Mouse (Mus musculus) stomach, embryonic 15.5 days (tissue): ENCODE measurements around the gene Osbpl11. TPM values are rescaled to one million over a fixed set of nuclear protein-coding genes. Genes with fewer than 3 reads are reported as not detected.
"Not testable (repeated sequence)": the region's sequence is repeated elsewhere in the genome, so short reads cannot be mapped to it uniquely, and the experiment has no call there.

Experiments used
- ATAC-seq: fragments of 200-750 bp; cut with Nextera tagmentation; 2 replicates; pipeline ENCODE4 v1.8.0; 2017; ENCODE audit warnings: low read depth, moderate number of reproducible peaks, moderate TSS enrichment; ENCODE audit not compliant: insufficient read depth, low FRiP score
- H3K27ac ChIP-seq: fragments of 300-500 bp; sonication (generic); 2 replicates; pipeline ENCODE4 v1.5.1; 2015; ENCODE audit warnings: mild to moderate bottlenecking, inconsistent platforms
- H3K27me3 ChIP-seq: fragments of 300-500 bp; sonication (generic); replicated peaks from 2 replicates; pipeline ENCODE4 v1.6.1; 2015; ENCODE audit warnings: inconsistent platforms
- H3K36me3 ChIP-seq: fragments of 300-500 bp; sonication (generic); 2 replicates; pipeline ENCODE4 v1.6.1; 2015; ENCODE audit warnings: inconsistent platforms
- H3K4me1 ChIP-seq: fragments of 300-500 bp; sonication (generic); 2 replicates; pipeline ENCODE4 v1.6.1; 2015; ENCODE audit warnings: inconsistent platforms
- H3K4me2 ChIP-seq: fragments of 300-500 bp; sonication (generic); 2 replicates; pipeline ENCODE4 v1.6.1; 2015; ENCODE audit warnings: mild to moderate bottlenecking, inconsistent platforms
- H3K4me3 ChIP-seq: fragments of 300-500 bp; sonication (generic); replicated peaks from 2 replicates; pipeline ENCODE4 v1.5.1; 2015; ENCODE audit warnings: inconsistent platforms
- H3K9ac ChIP-seq: fragments of 300-500 bp; sonication (generic); 2 replicates; pipeline ENCODE4 v1.6.1; 2015; ENCODE audit warnings: inconsistent platforms
- H3K9me3 ChIP-seq: fragments of 300-500 bp; sonication (generic); 2 replicates; pipeline ENCODE4 v1.6.1; 2016; ENCODE audit warnings: inconsistent platforms
- WGBS: fragments of 180-500 bp; shearing (Covaris S2); methylation state at CpG from one replicate; pipeline ENCODE4 v1.1.7; 2015; 5-methylcytosine and 5-hydroxymethylcytosine counted together
- polyA plus RNA-seq: library from polyadenylated mRNA; unstranded; fragments of >200 nt; fragmentation: Nextera tagmentation; extraction: Ambion mirVana; gene quantifications from 2 replicates; pipeline ENCODE4 v1.2.1, GENCODE M21; 2015

Osbpl11 gene
- polyA plus RNA-seq, 1 experiment from 2014 or later, result 14.9 TPM

GRCm38 (mm10) chr16:33163330-33164090 lies 21.4 kb upstream of the Osbpl11 start:
- H3K4me1 ChIP-seq, result no peaks in the 10 kb centered on the region
- 68% methylated on average over 13 of the region's 13 CpGs for WGBS
- no peaks in the 10 kb centered on the region for H3K36me3 ChIP-seq
- H3K9ac ChIP-seq, result no peak overlapping the region
- H3K4me2 ChIP-seq, result no peak overlapping the region
- H3K27me3 ChIP-seq, result no peaks in the 10 kb centered on the region
- no peak overlapping the region for H3K4me3 ChIP-seq
- no peaks in the 10 kb centered on the region for H3K9me3 ChIP-seq
- peak; percentile 27; the same call in 1 of the 2 replicates for ATAC-seq
- no peak overlapping the region for H3K27ac ChIP-seq

DNA sequence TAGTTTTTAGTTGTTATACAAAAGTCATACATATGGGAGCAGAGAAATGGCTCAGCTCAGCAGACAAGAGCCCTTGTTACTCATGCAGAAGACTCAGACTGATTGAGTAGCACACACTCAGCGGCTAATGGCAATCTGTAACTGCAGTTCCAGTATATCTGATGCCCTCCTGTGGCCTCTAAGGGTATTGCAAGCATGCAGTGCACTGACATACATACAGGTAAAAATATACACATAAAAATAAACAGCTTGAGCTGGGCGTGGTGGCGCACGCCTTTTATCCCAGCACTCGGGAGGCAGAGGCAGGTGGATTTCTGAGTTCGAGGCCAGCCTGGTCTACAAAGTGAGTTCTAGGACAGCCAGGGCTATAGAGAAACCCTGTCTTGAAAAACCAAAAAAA lies 18.6 kb upstream of the Osbpl11 start:
- not testable (repeated sequence) for H3K4me2 ChIP-seq, H3K4me3 ChIP-seq, ATAC-seq, H3K36me3 ChIP-seq, H3K27me3 ChIP-seq, H3K9ac ChIP-seq, H3K4me1 ChIP-seq, H3K9me3 ChIP-seq, H3K27ac ChIP-seq
- 59% methylated on average over 6 of the region's 6 CpGs for WGBS

- Histone ChIP-seq H3K27ac (no peak overlapping the region), H3K4me3 (no peak overlapping the region), H3K9ac (no peak overlapping the region), H3K36me3 (no peaks in the 10 kb centered on the region), H3K4me2 (no peak overlapping the region), H3K27me3 (no peaks in the 10 kb centered on the region), H3K4me1 (no peaks in the 10 kb centered on the region), H3K9me3 (no peaks in the 10 kb centered on the region)
- ATAC-seq, result no peak
- WGBS, result 36% methylated on average over 5 of the region's 5 CpGs
Observed at GRCm38 (mm10) chr16:33167537-33167936, 17.3 kb upstream of the Osbpl11 start.

- Histone ChIP-seq H3K36me3 (no peaks in the 10 kb centered on the region), H3K9me3 (no peaks in the 10 kb centered on the region), H3K9ac (no peak overlapping the region), H3K27me3 (no peaks in the 10 kb centered on the region), H3K4me2 (no peak overlapping the region), H3K4me1 (no peaks in the 10 kb centered on the region), H3K27ac (no peak overlapping the region), H3K4me3 (no peak overlapping the region)
- no peak for ATAC-seq
- 70% methylated on average over 8 of the region's 8 CpGs for WGBS
Observed at GRCm38 (mm10) chr16:33169471-33170034, 15.3 kb upstream of the Osbpl11 start.

DNA sequence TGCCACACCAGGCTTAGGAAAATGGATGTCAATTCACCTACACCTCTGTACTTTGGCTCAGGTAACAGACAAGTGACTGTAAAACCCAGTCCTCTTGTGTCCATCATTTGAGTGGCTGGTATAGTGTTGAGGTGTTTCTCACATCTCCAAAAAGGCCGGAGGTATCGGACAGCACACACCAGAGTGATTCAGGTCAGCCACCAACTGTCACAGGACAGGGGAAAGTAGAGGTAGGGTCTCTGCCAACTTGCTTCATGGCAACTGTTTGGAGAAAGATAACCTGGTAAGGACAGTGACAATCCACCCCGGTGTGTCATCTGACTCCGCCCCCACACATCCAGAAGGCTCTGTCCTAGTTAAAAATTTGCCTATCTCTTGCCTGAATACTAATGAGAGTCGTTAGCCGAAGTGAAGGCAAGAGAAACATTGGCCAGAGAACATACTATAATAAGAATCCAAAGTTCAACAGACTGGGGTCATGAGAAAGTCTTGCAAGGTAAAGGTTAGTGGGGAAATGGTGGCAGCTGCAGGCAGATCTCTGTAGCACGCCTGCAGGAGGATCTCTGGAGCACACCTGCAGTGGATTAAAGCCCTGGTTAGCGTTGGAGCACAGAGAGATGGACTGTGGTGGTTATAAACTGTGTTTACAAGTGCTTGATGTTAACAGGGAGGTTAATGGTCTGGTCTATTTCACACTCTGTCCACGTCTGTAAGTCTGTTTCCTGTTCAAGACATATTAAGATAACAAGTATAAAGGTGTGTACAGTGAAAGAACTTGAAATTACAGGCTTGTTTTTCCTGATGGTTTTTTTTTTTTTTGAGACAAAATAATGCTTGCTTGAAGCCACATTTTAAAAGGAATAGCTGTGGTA lies 13.9 kb upstream of the Osbpl11 start:
- WGBS, result 61% methylated on average over 9 of the region's 9 CpGs
- H3K36me3 ChIP-seq, result no peaks in the 10 kb centered on the region
- no peak overlapping the region for H3K4me2 ChIP-seq
- no peak overlapping the region for H3K4me3 ChIP-seq
- no peaks in the 10 kb centered on the region for H3K9me3 ChIP-seq
- no peak overlapping the region for H3K9ac ChIP-seq
- H3K27me3 ChIP-seq, result no peaks in the 10 kb centered on the region
- ATAC-seq, result no peak
- no peak overlapping the region for H3K27ac ChIP-seq
- no peaks in the 10 kb centered on the region for H3K4me1 ChIP-seq

DNA sequence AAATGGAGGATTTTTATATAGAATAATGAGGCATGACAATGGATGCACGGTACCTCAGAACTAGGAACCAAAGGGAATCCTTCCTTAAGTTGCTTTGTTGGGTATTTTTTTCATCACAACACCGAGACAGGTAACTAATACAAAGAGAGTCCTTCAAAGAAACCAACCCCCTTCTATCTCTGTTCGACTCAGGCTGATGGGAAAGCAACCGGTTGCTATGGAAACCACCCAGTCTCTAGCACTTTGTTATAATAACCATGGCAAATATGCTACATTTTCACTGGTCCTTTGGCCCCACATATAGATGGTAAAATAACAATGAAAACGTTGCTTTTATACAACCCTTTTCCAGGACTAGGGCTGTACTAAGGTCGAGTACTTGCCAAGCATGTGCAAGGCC lies 13.1 kb upstream of the Osbpl11 start:
- no peak for ATAC-seq
- H3K27ac ChIP-seq, result no peak overlapping the region

DNA sequence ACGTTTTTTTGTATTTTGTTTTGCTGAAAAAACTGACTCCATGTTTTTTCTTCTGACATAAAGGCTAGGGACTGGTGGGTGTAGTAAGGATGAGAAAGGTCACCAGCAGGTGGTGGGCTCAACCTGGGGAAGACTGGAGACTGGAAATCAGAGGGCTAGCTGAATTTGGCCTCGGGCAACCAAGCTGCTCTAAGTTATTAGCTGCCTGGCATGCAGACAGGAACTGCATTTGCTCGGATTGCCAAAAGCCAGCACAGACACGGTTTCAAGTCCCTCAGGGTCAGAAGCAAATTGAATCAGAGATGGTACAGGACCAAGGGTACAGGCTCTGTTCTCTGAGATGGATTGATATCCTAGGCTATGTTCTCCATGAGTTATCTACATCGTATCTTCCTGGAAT lies 11.7 kb upstream of the Osbpl11 start:
- H3K27me3 ChIP-seq, result no peaks in the 10 kb centered on the region
- H3K36me3 ChIP-seq, result no peaks in the 10 kb centered on the region
- ATAC-seq, result no peak
- 73% methylated on average over 5 of the region's 5 CpGs for WGBS
- H3K9me3 ChIP-seq, result no peaks in the 10 kb centered on the region
- H3K9ac ChIP-seq, result no peak overlapping the region
- H3K4me1 ChIP-seq, result no peaks in the 10 kb centered on the region
- H3K4me3 ChIP-seq, result no peak overlapping the region
- no peak overlapping the region for H3K4me2 ChIP-seq
- H3K27ac ChIP-seq, result no peak overlapping the region

More for the DNA sequence above, 13.1 kb upstream of the Osbpl11 start:
- Histone ChIP-seq H3K4me2 (no peak overlapping the region), H3K9me3 (no peaks in the 10 kb centered on the region), H3K36me3 (no peaks in the 10 kb centered on the region), H3K4me3 (no peak overlapping the region), H3K4me1 (no peaks in the 10 kb centered on the region), H3K27me3 (no peaks in the 10 kb centered on the region), H3K9ac (no peak overlapping the region)
- 70% methylated on average over 6 of the region's 6 CpGs for WGBS

- Histone ChIP-seq H3K27me3 (no peaks in the 10 kb centered on the region), H3K36me3 (no peaks in the 10 kb centered on the region), H3K4me3 (no peak overlapping the region), H3K27ac (no peak overlapping the region), H3K9ac (no peak overlapping the region), H3K4me1 (no peaks in the 10 kb centered on the region), H3K9me3 (no peaks in the 10 kb centered on the region), H3K4me2 (no peak overlapping the region)
- no peak for ATAC-seq
Observed at GRCm38 (mm10) chr16:33174695-33175094, 10.2 kb upstream of the Osbpl11 start.

DNA sequence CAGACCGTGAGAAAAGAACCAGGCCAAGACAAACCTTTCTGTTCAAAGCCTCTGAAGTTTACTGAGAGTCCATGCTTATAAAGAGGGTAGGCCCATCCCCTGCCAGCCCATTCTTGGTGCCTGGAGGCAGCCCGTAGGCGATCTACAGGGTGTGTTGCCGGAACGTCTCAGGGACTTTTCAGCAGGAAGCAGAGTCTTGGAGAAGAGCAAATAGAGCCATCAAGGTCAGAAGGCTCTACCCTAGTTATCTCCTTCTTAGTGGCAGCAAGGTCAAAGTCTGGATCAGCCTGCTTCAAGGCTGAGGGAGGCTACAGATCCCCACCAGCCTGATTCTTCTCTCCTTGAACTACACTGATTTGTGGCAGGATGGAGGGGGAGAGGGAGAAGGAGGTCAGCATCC lies 8.0 kb upstream of the Osbpl11 start:
- 71% methylated on average over 5 of the region's 5 CpGs for WGBS
- not testable (repeated sequence) for H3K4me2 ChIP-seq, H3K27ac ChIP-seq, H3K4me3 ChIP-seq, H3K27me3 ChIP-seq, H3K4me1 ChIP-seq, H3K36me3 ChIP-seq, ATAC-seq, H3K9ac ChIP-seq, H3K9me3 ChIP-seq

GRCm38 (mm10) chr16:33177722-33178121 lies 7.1 kb upstream of the Osbpl11 start:
- H3K4me1 ChIP-seq, result no peaks in the 10 kb centered on the region
- no peaks in the 10 kb centered on the region for H3K27me3 ChIP-seq
- ATAC-seq, result no peak
- no peaks in the 10 kb centered on the region for H3K36me3 ChIP-seq
- H3K27ac ChIP-seq, result no peak overlapping the region
- H3K9ac ChIP-seq, result no peak overlapping the region
- H3K4me2 ChIP-seq, result no peak overlapping the region
- H3K4me3 ChIP-seq, result no peak overlapping the region
- no peaks in the 10 kb centered on the region for H3K9me3 ChIP-seq
- WGBS, result 84% methylated on average over 4 of the region's 4 CpGs

- Histone ChIP-seq H3K27me3 (no peaks in the 10 kb centered on the region), H3K4me1 (no peaks in the 10 kb centered on the region), H3K27ac (no peak overlapping the region), H3K36me3 (no peaks in the 10 kb centered on the region), H3K9ac (no peak overlapping the region), H3K4me2 (no peak overlapping the region), H3K4me3 (no peak overlapping the region), H3K9me3 (no peaks in the 10 kb centered on the region)
- no peak for ATAC-seq
- 60% methylated on average over 17 of the region's 17 CpGs for WGBS
Observed at GRCm38 (mm10) chr16:33178278-33179074, 6.4 kb upstream of the Osbpl11 start.
